Mouse (Mus musculus) embryonic facial prominence, embryonic 15.5 days (tissue): ENCODE results near the gene Gimap1. TPM values are rescaled to one million over a fixed set of nuclear protein-coding genes. Genes with fewer than 3 reads are reported as not detected.

Source experiments
- ATAC-seq: fragments of 200-750 bp; cut with Nextera tagmentation; 2 replicates; pipeline ENCODE4 v1.8.0; 2017; ENCODE audit warnings: low read depth, moderate TSS enrichment; ENCODE audit not compliant: insufficient number of reproducible peaks, low FRiP score, low TSS enrichment
- H3K27ac ChIP-seq: fragments of 300-500 bp; sonication (generic); replicated peaks from 2 replicates; pipeline ENCODE4 v1.5.1; 2015; ENCODE audit warnings: mild to moderate bottlenecking, inconsistent platforms
- H3K27me3 ChIP-seq: fragments of 300-500 bp; sonication (generic); 2 replicates; pipeline ENCODE4 v1.6.1; 2015; ENCODE audit warnings: inconsistent platforms
- H3K36me3 ChIP-seq: fragments of 300-500 bp; sonication (generic); 2 replicates; pipeline ENCODE4 v1.6.1; 2015; ENCODE audit warnings: mild to moderate bottlenecking, inconsistent platforms
- H3K4me1 ChIP-seq: fragments of 300-500 bp; sonication (generic); 2 replicates; pipeline ENCODE4 v1.6.1; 2015; ENCODE audit warnings: inconsistent platforms
- H3K4me2 ChIP-seq: fragments of 300-500 bp; sonication (generic); replicated peaks from 2 replicates; pipeline ENCODE4 v1.6.1; 2015; ENCODE audit warnings: mild to moderate bottlenecking, inconsistent platforms
- H3K4me3 ChIP-seq: fragments of 300-500 bp; sonication (generic); replicated peaks from 2 replicates; pipeline ENCODE4 v1.5.1; 2015; ENCODE audit warnings: mild to moderate bottlenecking, inconsistent platforms
- H3K9ac ChIP-seq: fragments of 300-500 bp; sonication (generic); 2 replicates; pipeline ENCODE4 v1.6.1; 2015; ENCODE audit warnings: inconsistent platforms
- H3K9me3 ChIP-seq: fragments of 300-500 bp; sonication (generic); replicated peaks from 2 replicates; pipeline ENCODE4 v1.6.1; 2016; ENCODE audit warnings: inconsistent platforms
- WGBS: fragments of 180-500 bp; shearing (Covaris S2); methylation state at CpG from one replicate; pipeline ENCODE4 v1.1.7; 2015; 5-methylcytosine and 5-hydroxymethylcytosine counted together
- polyA plus RNA-seq: library from polyadenylated mRNA; unstranded; fragments of >200 nt; fragmentation: Nextera tagmentation; extraction: Ambion mirVana; gene quantifications from 2 replicates; pipeline ENCODE4 v1.2.1, GENCODE M21; 2015

The Gimap1 gene
- polyA plus RNA-seq, 1 experiment from 2014 or later, result 10.5 TPM

DNA sequence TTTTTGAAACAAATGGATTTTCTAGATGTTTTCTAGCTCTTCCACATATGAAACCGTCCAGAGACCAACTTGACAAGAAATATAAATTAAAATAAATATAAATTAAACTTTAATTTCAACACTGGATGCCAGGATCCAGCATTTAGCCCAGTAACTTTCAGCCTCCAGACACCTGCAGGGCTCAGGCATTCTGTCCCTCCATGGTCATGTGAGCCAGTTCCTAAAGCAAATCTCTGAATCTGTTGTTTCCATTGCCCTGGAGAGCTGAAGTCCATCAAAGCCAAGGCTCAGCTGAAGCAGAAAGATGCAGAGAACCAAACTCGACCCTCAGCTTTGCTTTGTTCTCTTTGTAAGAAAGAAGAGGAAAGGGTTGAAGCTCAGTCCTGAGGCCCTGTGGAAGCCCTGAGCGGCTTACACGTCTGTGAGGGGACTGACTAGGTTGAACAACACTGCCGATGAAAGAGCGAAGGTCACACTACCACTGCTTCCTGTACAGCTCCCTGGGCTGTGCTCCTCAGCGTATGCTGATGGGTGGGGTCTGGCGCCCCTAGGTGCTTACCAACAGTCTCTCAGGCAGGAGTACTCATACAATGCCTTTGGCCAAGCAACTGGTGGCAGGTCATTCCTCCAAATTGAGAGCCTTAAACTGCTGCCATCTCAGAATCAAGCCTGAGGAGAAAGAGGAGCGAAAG, 29.5 kb downstream of the Gimap1 start:
- WGBS, result 65% methylated on average over 9 of the region's 9 CpGs
- H3K27ac ChIP-seq, result no peak overlapping the region
- no peak for ATAC-seq
- no peaks in the 10 kb centered on the region for H3K36me3 ChIP-seq
- H3K27me3 ChIP-seq, result no peaks in the 10 kb centered on the region; the same call in 1 of the 2 replicates
- H3K4me2 ChIP-seq, result no peak overlapping the region
- H3K9ac ChIP-seq, result no peak overlapping the region
- H3K4me1 ChIP-seq, result no peaks in the 10 kb centered on the region
- no peaks in the 10 kb centered on the region for H3K9me3 ChIP-seq
- H3K4me3 ChIP-seq, result no peak overlapping the region

DNA sequence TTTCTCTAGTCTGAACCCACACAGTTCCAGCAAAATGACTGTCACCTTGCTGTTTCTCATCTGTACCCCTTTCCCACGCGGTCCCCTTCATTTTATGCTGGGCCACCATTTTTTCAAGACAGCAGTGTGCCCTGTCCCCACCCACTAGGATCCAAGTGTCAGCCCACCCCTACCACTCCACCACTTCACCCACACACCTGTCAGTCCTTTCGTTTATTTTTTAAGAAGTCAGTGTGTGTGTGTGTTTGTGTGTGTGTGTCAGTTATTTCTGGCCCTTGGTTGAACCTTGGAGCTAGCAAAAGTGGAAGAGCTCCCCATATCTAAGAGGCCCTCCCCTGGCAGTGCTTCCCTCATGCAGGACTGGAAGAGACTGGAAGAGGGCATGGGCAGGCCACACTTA, 30.1 kb downstream of the Gimap1 start:
- Histone ChIP-seq H3K4me1 (no peaks in the 10 kb centered on the region), H3K4me2 (no peak overlapping the region), H3K36me3 (no peaks in the 10 kb centered on the region), H3K27ac (no peak overlapping the region), H3K4me3 (no peak overlapping the region), H3K9me3 (no peaks in the 10 kb centered on the region), H3K9ac (no peak overlapping the region), H3K27me3 (no peaks in the 10 kb centered on the region; the same call in 1 of the 2 replicates)
- 84% methylated on average over 3 of the region's 3 CpGs for WGBS
- ATAC-seq, result no peak

DNA sequence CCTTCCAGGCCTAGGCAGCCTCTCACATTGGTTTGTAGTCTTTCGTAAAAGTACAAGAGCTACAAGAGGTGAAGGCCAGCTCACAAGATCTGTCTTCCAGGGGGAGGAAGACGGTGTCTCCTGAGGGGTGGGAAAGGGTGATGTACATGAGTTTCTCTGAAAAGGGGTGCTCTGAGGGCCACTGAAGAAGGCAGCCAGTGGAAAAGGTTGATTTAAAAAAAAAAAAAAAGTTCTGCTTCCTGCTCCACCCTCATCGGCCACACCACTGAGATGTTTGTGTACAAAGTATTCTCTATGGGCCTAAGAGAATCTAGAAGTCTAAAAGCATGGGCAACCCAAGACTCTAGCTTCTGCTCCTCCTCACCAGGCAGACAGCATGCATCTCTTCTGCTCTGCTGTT, 31.8 kb downstream of the Gimap1 start, which contains the start of gene Gimap3:
TSS of gene Gimap3 (minus strand) at position 156 of the 400 bp plus-strand sequence.
- Histone ChIP-seq H3K4me1 (no peaks in the 10 kb centered on the region), H3K4me2 (no peak within 1 kb of the TSS), H3K9me3 (no peaks in the 10 kb centered on the region), H3K27me3 (no peaks in the 10 kb centered on the region; the same call in 1 of the 2 replicates), H3K9ac (no peak within 1 kb of the TSS), H3K4me3 (no peak within 1 kb of the TSS), H3K36me3 (no peaks in the 10 kb centered on the region), H3K27ac (no peak within 1 kb of the TSS)
- WGBS, result 81% methylated on average over 3 of the region's 3 CpGs
- ATAC-seq, result no peak

DNA sequence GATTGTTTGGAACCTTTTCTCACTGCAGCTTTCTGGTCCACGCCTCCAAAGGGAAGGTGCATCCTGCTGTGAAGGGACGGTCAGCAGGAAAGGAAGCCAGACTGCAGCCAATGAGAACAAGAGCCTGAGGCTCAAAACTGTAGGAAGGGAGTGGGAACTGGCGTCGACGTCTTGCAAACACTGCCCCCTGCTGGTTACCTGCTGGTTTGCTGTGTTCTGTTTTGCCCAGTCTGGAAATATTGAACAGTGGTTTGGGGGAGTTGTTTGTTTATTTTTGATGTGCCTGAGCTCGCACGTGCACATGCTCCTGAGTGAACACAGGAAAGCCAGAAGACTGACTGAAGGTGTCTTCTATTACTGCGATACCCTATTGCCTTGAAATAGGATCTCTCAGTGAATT, 33.2 kb downstream of the Gimap1 start:
- H3K27me3 ChIP-seq, result no peaks in the 10 kb centered on the region; the same call in 1 of the 2 replicates
- ATAC-seq, result 0 out of 2 replicates have a peak, but pooled peaks have one; percentile 51
- no peaks in the 10 kb centered on the region for H3K4me1 ChIP-seq
- H3K27ac ChIP-seq, result no peak overlapping the region
- no peaks in the 10 kb centered on the region for H3K9me3 ChIP-seq
- no peak overlapping the region for H3K4me2 ChIP-seq
- H3K4me3 ChIP-seq, result no peak overlapping the region
- H3K36me3 ChIP-seq, result no peaks in the 10 kb centered on the region
- 7% methylated on average over 8 of the region's 8 CpGs for WGBS
- H3K9ac ChIP-seq, result no peak overlapping the region

DNA sequence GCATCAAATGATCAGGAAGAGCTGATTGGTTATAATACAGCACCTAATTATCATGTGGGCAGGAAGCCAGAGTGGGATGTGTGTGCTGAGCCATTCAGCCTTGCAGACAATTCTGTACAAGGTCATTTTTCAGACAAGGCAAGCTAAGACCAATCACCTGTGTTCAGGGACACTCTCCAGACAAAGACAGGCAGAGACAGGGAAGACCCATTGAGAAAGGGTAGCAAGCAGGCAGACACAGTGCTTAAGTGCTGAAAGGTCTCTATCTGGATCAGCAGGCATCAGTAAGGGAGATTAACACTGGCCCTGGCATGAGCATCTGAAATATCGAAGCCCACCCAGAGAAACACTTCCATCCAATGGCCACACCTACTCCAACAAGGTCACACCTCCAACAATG, 45.6 kb downstream of the Gimap1 start:
- Histone ChIP-seq H3K4me1 (no peaks in the 10 kb centered on the region), H3K27ac (peak overlapping the region; percentile 55; the same call in 1 of the 2 replicates), H3K27me3 (no peaks in the 10 kb centered on the region), H3K9me3 (no peaks in the 10 kb centered on the region), H3K9ac (no peak overlapping the region), H3K4me2 (no peak overlapping the region), H3K36me3 (no peaks in the 10 kb centered on the region), H3K4me3 (no peak overlapping the region)
- ATAC-seq, result no peak
- WGBS, result 83% methylated on average over 1 of the region's 1 CpGs

DNA sequence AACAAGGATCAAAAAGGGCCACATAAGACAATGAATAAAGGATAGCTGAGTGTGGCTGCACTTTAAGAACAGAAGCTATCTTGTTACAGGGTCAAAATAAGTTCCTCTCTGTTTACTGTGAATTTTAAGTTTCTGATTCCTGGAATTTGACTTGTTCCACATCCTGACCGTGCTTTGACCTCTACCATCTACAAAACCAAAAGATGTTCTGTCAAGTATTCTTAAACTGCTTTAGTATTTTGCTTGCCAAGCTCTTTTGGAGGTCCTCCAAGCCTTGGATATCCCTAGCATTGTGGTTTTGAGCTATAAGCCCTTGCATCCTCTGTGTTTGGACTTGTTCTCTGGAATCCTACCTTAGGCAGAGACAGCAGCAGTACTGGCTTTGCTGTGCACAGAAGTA, 46.3 kb downstream of the Gimap1 start:
- Histone ChIP-seq H3K4me2 (no peak overlapping the region), H3K4me1 (no peaks in the 10 kb centered on the region), H3K9ac (no peak overlapping the region), H3K9me3 (no peaks in the 10 kb centered on the region), H3K27ac (no peak overlapping the region), H3K27me3 (no peaks in the 10 kb centered on the region), H3K36me3 (no peaks in the 10 kb centered on the region), H3K4me3 (no peak overlapping the region)
- peak; percentile 39; the same call in 1 of the 2 replicates for ATAC-seq
- WGBS, result 34% methylated on average over 1 of the region's 1 CpGs

DNA sequence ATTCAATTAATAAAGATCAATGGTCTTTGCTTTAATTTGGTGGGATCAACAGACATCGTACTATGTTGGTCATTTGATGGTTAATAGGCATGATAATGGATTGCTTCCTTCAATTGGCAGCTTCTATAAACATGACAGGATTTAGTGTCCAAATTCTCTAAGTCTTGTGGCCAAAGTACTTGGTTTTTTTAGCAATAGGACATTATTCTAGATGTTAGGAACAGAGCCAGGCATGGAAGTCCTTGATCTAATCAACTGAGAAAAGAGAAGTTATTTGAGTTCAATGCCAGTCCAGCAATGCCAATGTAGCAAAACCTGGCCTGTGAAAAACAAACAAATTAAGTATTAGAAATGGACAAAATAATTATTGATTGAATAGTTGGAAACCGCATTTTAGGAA, 46.7 kb downstream of the Gimap1 start:
- ATAC-seq, result no peak
- H3K4me1 ChIP-seq, result no peaks in the 10 kb centered on the region
- H3K27me3 ChIP-seq, result no peaks in the 10 kb centered on the region
- no peak overlapping the region for H3K27ac ChIP-seq
- no peaks in the 10 kb centered on the region for H3K9me3 ChIP-seq
- H3K9ac ChIP-seq, result no peak overlapping the region
- H3K36me3 ChIP-seq, result no peaks in the 10 kb centered on the region
- H3K4me3 ChIP-seq, result no peak overlapping the region
- H3K4me2 ChIP-seq, result no peak overlapping the region
- WGBS, result 63% methylated on average over 2 of the region's 2 CpGs

DNA sequence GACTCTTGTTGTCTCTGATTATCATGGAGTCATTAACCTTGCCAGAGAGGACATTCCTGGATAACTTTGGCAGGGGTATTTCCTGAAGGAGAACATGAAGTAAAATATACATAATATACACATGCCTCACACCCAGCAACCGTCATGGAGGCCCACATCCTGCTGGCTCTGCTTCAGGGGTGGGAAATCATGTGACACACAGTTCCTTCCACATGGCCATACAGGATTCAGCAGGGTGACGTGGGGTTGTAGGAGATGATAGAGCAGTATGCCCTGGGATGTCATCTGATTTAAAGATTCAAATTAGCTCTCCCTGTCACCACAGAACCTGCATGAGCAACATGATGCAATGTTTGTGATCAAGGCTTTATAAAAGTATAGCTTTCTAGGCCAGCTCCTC, 49.0 kb downstream of the Gimap1 start:
- no peaks in the 10 kb centered on the region for H3K27me3 ChIP-seq
- no peak for ATAC-seq
- no peak overlapping the region for H3K4me2 ChIP-seq
- no peaks in the 10 kb centered on the region for H3K4me1 ChIP-seq
- no peak overlapping the region for H3K4me3 ChIP-seq
- no peak overlapping the region for H3K27ac ChIP-seq
- H3K9me3 ChIP-seq, result no peaks in the 10 kb centered on the region
- no peaks in the 10 kb centered on the region for H3K36me3 ChIP-seq
- H3K9ac ChIP-seq, result no peak overlapping the region
- 80% methylated on average over 2 of the region's 2 CpGs for WGBS

Other genes with a start within 250 kb of the Gimap1 start
- 21.9 and 25.7 TPM in 2 replicates for gene Atp6v0e2, start 201.4 kb upstream of the Gimap1 start, polyA plus RNA-seq
- gene Lrrc61, start 184.3 kb upstream of the Gimap1 start, polyA plus RNA-seq, result 11.8 and 13.7 TPM in 2 replicates
- gene Rarres2, start 166.3 kb upstream of the Gimap1 start, polyA plus RNA-seq, result 13.5 and 17.7 TPM in 2 replicates
- not detected in 2 replicates for gene Gm45021, start 149.4 kb upstream of the Gimap1 start, polyA plus RNA-seq
- 26.6 and 28.6 TPM in 2 replicates for gene Repin1, start 145.2 kb upstream of the Gimap1 start, polyA plus RNA-seq
- not detected in 2 replicates for gene Gm44965, start 145.1 kb upstream of the Gimap1 start, polyA plus RNA-seq
- 5.9 TPM in 2 replicates for gene Zfp775, start 137.0 kb upstream of the Gimap1 start, polyA plus RNA-seq
- gene AI854703, start 112.3 kb upstream of the Gimap1 start, polyA plus RNA-seq, result 1.3 and 1.5 TPM in 2 replicates
- 1.1 and 1.4 TPM in 2 replicates for gene Gimap8, start 91.8 kb upstream of the Gimap1 start, polyA plus RNA-seq
- gene Gimap9, start 62.9 kb upstream of the Gimap1 start, polyA plus RNA-seq, result 10.6 and 13.0 TPM in 2 replicates
- 12.9 and 13.4 TPM in 2 replicates for gene Gimap4, start 54.5 kb upstream of the Gimap1 start, polyA plus RNA-seq
- 20.3 and 22.3 TPM in 2 replicates for gene Gimap6, start 30.8 kb upstream of the Gimap1 start, polyA plus RNA-seq
- 0.83 and 1.3 TPM in 2 replicates for gene Gm28053, start 20.4 kb upstream of the Gimap1 start, polyA plus RNA-seq
- gene Gimap7, start 20.4 kb upstream of the Gimap1 start, polyA plus RNA-seq, result 0.20 TPM in 1 of 2 replicates, not detected in the other
- 4.6 and 7.2 TPM in 2 replicates for gene Gimap5, start 7.1 kb downstream of the Gimap1 start, polyA plus RNA-seq
- gene Gimap3, start 31.8 kb downstream of the Gimap1 start, polyA plus RNA-seq, result not detected in 2 replicates
- gene Tmem176a, start 101.9 kb downstream of the Gimap1 start, polyA plus RNA-seq, result 64.4 and 77.8 TPM in 2 replicates
- gene Tmem176b, start 102.4 kb downstream of the Gimap1 start, polyA plus RNA-seq, result 212 and 224 TPM in 2 replicates
- 0.23 TPM in 1 of 2 replicates, not detected in the other for gene Aoc1, start 133.8 kb downstream of the Gimap1 start, polyA plus RNA-seq
- not detected in 2 replicates for gene 1600015I10Rik, start 190.8 kb downstream of the Gimap1 start, polyA plus RNA-seq
- not detected in 2 replicates for gene Doxl2, start 235.9 kb downstream of the Gimap1 start, polyA plus RNA-seq
- not detected in 2 replicates for gene Svs1, start 247.8 kb downstream of the Gimap1 start, polyA plus RNA-seq